21 mouse cellular contexts compared by ENCODE assay signal in genomic region chr9:74425594-74425993, GRCm38 (mm10).
DNase-seq lines count a peak whose midpoint lies in the region; ATAC-seq and TF ChIP-seq lines count a peak whose summit lies in the region.
"Had no signal": no experiment of that assay in that cellular context is flagged by ENCODE, and none has a peak within 500 bp of the region (broad histone marks: within the 10 kb centered on the region; RNA-seq: fewer than 3 reads in every experiment).

No protein-coding gene starts in this region.

- no peaks in the 10 kb centered on the region for H3K36me3 ChIP-seq in MEL (ENCODE audit: control insufficient read depth in 1 of 2, insufficient read depth in 2 of 2, low read length in 2 of 2)
- no peaks in the 10 kb centered on the region for H3K36me3 ChIP-seq in hindbrain, embryonic 10.5 days
- H3K36me3 ChIP-seq: embryonic facial prominence, embryonic 10.5 days; embryonic facial prominence, embryonic 12.5 days; forebrain, embryonic 15.5 days; G1E had no signal

- H3K27ac ChIP-seq in MEL (ENCODE audit: control insufficient read depth, low read depth, low read length), result no peak overlapping the region
- H3K27ac ChIP-seq in hindbrain, embryonic 10.5 days, result no peak overlapping the region
- H3K27ac ChIP-seq: embryonic facial prominence, embryonic 10.5 days; embryonic facial prominence, embryonic 12.5 days; forebrain, embryonic 13.5 days; forebrain, embryonic 15.5 days had no signal

- no peaks in the 10 kb centered on the region for H3K79me2 ChIP-seq in MEL (ENCODE audit: control insufficient read depth, insufficient read depth, low read length, poor library complexity)

- no peak overlapping the region for H3K9ac ChIP-seq in MEL (ENCODE audit: control insufficient read depth, low read depth, low read length, poor library complexity, severe bottlenecking)
- H3K9ac ChIP-seq: embryonic facial prominence, embryonic 12.5 days; forebrain, embryonic 13.5 days; forebrain, embryonic 15.5 days; forebrain, postnatal 0 days had no signal

- TF ChIP-seq RAD21 in MEL (IDR thresholded peaks at IDR 0.05; ENCODE audit: low read depth, low read length), result no peak

- 95% methylated on average over 2 of the region's 2 CpGs for WGBS in hindbrain, embryonic 10.5 days

- peak; percentile 89 for ATAC-seq in granulocyte monocyte progenitor cell, adult 5-6 weeks (replicated peaks; ENCODE audit: poor library complexity, severe bottlenecking)
- peak; percentile 85 for ATAC-seq in megakaryocyte progenitor cell, adult 5-6 weeks (replicated peaks; ENCODE audit: poor library complexity)
- no peak for ATAC-seq in CD4-positive, CD25-positive, alpha-beta regulatory T cell, adult 4 months
- ATAC-seq: forebrain, embryonic 13.5 days; forebrain, embryonic 15.5 days; forebrain, postnatal 0 days had no signal

- no peak overlapping the region for H3K4me3 ChIP-seq in MEL (ENCODE audit: control insufficient read depth in 1 of 2, insufficient read depth in 1 of 2, low read depth in 2 of 2, low read length in 2 of 2)
- H3K4me3 ChIP-seq in hindbrain, embryonic 10.5 days, result no peak overlapping the region
- H3K4me3 ChIP-seq: embryonic facial prominence, embryonic 10.5 days; embryonic facial prominence, embryonic 12.5 days; forebrain, embryonic 13.5 days; forebrain, embryonic 15.5 days had no signal

- TF ChIP-seq EP300 in MEL (IDR thresholded peaks at IDR 0.05; ENCODE audit: low read depth in 1 of 2, low read length in 2 of 2), result no peak

- TF ChIP-seq CTCF in MEL (IDR thresholded peaks at IDR 0.05 in 2 of 3, conservative IDR thresholded peaks at IDR 0.05 in 1 of 3; ENCODE audit: control insufficient read depth in 1 of 3, insufficient read depth in 1 of 3, low read depth in 2 of 3, low read length in 3 of 3, poor library complexity in 1 of 3, severe bottlenecking in 1 of 3), result no peak

- no peak for TF ChIP-seq POLR2A in MEL (IDR thresholded peaks at IDR 0.05; ENCODE audit: control insufficient read depth in 1 of 2, insufficient read depth in 1 of 2, low read depth in 1 of 2, low read length in 2 of 2, poor library complexity in 1 of 2)

- no peaks in the 10 kb centered on the region for H3K9me3 ChIP-seq in MEL (replicated peaks; ENCODE audit: insufficient read depth, low read length)
- H3K9me3 ChIP-seq in hindbrain, embryonic 10.5 days, result no peaks in the 10 kb centered on the region
- H3K9me3 ChIP-seq: embryonic facial prominence, embryonic 10.5 days; embryonic facial prominence, embryonic 12.5 days; forebrain, embryonic 13.5 days; forebrain, embryonic 15.5 days had no signal

- H3K27me3 ChIP-seq in MEL (ENCODE audit: control insufficient read depth in 1 of 2, insufficient read depth in 2 of 2, low read length in 2 of 2), result no peaks in the 10 kb centered on the region
- H3K27me3 ChIP-seq in hindbrain, embryonic 10.5 days (ENCODE audit: insufficient read depth, poor library complexity, severe bottlenecking), result no peaks in the 10 kb centered on the region
- H3K27me3 ChIP-seq: embryonic facial prominence, embryonic 12.5 days; forebrain, embryonic 13.5 days; forebrain, embryonic 15.5 days had no signal

- H3K4me1 ChIP-seq in MEL (ENCODE audit: control insufficient read depth in 1 of 2, insufficient read depth in 2 of 2, low read length in 2 of 2), result no peaks in the 10 kb centered on the region
- H3K4me1 ChIP-seq in hindbrain, embryonic 10.5 days (replicated peaks), result peaks cover 6% of the 10 kb centered on the region; the same call in 1 of the 2 replicates
- H3K4me1 ChIP-seq: embryonic facial prominence, embryonic 12.5 days; forebrain, embryonic 13.5 days; forebrain, embryonic 15.5 days had no signal

- DNase-seq in MEL (ENCODE audit: low read depth, low spot score), result peak; percentile 3
- peak; percentile 8 for DNase-seq in c-Kit-positive CD71-negative TER-119-negative erythroid progenitor cells, embryonic 14.5 days (ENCODE audit: low read depth)
- DNase-seq in hindbrain, embryonic 10.5 days (ENCODE audit: low spot score), result no peak
- DNase-seq in spleen, postnatal 4 days (ENCODE audit: low spot score in 2 of 2), result no peak
- DNase-seq: adrenal gland, adult 2 months; adrenal gland, postnatal 10 days; adrenal gland, postnatal 25 days; cerebellum, adult 11-12 months; cerebellum, adult 2 months; cerebellum, adult 9-10 months; cerebellum, postnatal 10 days; cerebellum, postnatal 25 days; forebrain, postnatal 0 days had no signal

TF ChIP-seq in MEL, 35 proteins besides CTCF, POLR2A, EP300 and RAD21:
- TF ChIP-seq MAZ (IDR thresholded peaks at IDR 0.05; ENCODE audit: low read depth, low read length) (no peak), JUND (IDR thresholded peaks at IDR 0.05; ENCODE audit: low read depth, low read length) (no peak), MAFK (IDR thresholded peaks at IDR 0.05; ENCODE audit: borderline replicate concordance, low read depth, low read length) (no peak), POLR2AphosphoS2 (IDR thresholded peaks at IDR 0.05; ENCODE audit: low read length) (no peak), NRF1 (IDR thresholded peaks at IDR 0.05; ENCODE audit: insufficient read depth, low read depth, low read length, poor library complexity, severe bottlenecking) (no peak), TBP (IDR thresholded peaks at IDR 0.05; ENCODE audit: low read depth, low read length) (no peak), MXI1 (IDR thresholded peaks at IDR 0.05; ENCODE audit: low read depth, low read length) (no peak), USF2 (IDR thresholded peaks at IDR 0.05; ENCODE audit: borderline replicate concordance in 1 of 2, insufficient read depth in 1 of 2, low read depth in 1 of 2, low read length in 2 of 2) (no peak), ZNF384 (IDR thresholded peaks at IDR 0.05; ENCODE audit: low read depth, low read length) (no peak), GABPA (IDR thresholded peaks at IDR 0.05; ENCODE audit: low read depth, low read length) (no peak), BHLHE40 (IDR thresholded peaks at IDR 0.05; ENCODE audit: borderline replicate concordance, low read depth, low read length) (no peak), SIN3A (IDR thresholded peaks at IDR 0.05; ENCODE audit: low read length) (no peak), ETS1 (IDR thresholded peaks at IDR 0.05; ENCODE audit: low read depth, low read length) (no peak), POLR2AphosphoS5 (IDR thresholded peaks at IDR 0.05; ENCODE audit: borderline replicate concordance, low read depth, low read length) (no peak), UBTF (IDR thresholded peaks at IDR 0.05; ENCODE audit: borderline replicate concordance, insufficient read depth, low read depth, low read length) (no peak), ZKSCAN1 (IDR thresholded peaks at IDR 0.05; ENCODE audit: low read depth, low read length) (no peak), MYC (IDR thresholded peaks at IDR 0.05; ENCODE audit: low read depth, low read length) (no peak), CHD2 (IDR thresholded peaks at IDR 0.05; ENCODE audit: low read length) (no peak)

Comparison
In these comparisons a context has a peak if more than half of its experiments do, and no peak if none do; other contexts are left out.
1. DNase-seq: peak in MEL (single experiment) and c-Kit-positive CD71-negative TER-119-negative erythroid progenitor cells, embryonic 14.5 days (single experiment); none in hindbrain, embryonic 10.5 days (single experiment) and spleen, postnatal 4 days (0 of 2).